Mouse (Mus musculus) kidney, adult 2 months (tissue): ENCODE data around the gene Rbm48. TPM values are rescaled to one million over a fixed set of nuclear protein-coding genes. Genes with fewer than 3 reads are reported as not detected.

ENCODE experiments used
- DNase-seq: peaks from one replicate; pipeline ENCODE4 v3.0.0; 2021
- H3K27ac ChIP-seq: fragments of 200-500 bp; 2 replicates; pipeline ENCODE4 v1.5.1; 2012; ENCODE audit warnings: low read depth, low read length, control low read depth, inconsistent platforms; ENCODE audit not compliant: insufficient read depth
- H3K27me3 ChIP-seq: fragments of 200-500 bp; replicated peaks from 2 replicates; pipeline ENCODE4 v1.6.1; 2012; ENCODE audit warnings: mild to moderate bottlenecking, moderate library complexity, low read length, inconsistent platforms; ENCODE audit not compliant: control insufficient read depth, insufficient read depth
- H3K36me3 ChIP-seq: fragments of 200-500 bp; 2 replicates; pipeline ENCODE4 v1.6.1; 2012; ENCODE audit warnings: mild to moderate bottlenecking, moderate library complexity, low read length, inconsistent platforms; ENCODE audit not compliant: control insufficient read depth, insufficient read depth
- H3K4me1 ChIP-seq: fragments of 200-500 bp; 2 replicates; pipeline ENCODE4 v1.6.1; 2011; ENCODE audit warnings: low read length; ENCODE audit not compliant: control insufficient read depth, insufficient read depth
- H3K4me3 ChIP-seq: fragments of 200-500 bp; 2 replicates; pipeline ENCODE4 v1.5.1; 2011; ENCODE audit warnings: mild to moderate bottlenecking, low read depth, low read length, control low read depth; ENCODE audit not compliant: insufficient read depth
- CTCF ChIP-seq: fragments of 200-500 bp; conservative IDR thresholded peaks from 2 replicates; pipeline ENCODE4 v1.5.1; 2011; ENCODE audit warnings: low read depth, mild to moderate bottlenecking, control low read depth, low read length, moderate library complexity, mixed read lengths; ENCODE audit not compliant: insufficient read depth, insufficient read length
- POLR2A ChIP-seq: fragments of 200-500 bp; IDR thresholded peaks from one replicate; pipeline ENCODE4 v1.6.1; 2011; ENCODE audit warnings: low read depth, low read length, control low read depth
- WGBS: fragments of 180-500 bp; shearing (Covaris S2); methylation state at CpG from one replicate; pipeline ENCODE4 v1.1.7; 2018; 5-methylcytosine and 5-hydroxymethylcytosine counted together
- polyA plus RNA-seq: library from polyadenylated mRNA; depleted of rRNA; stranded (reverse); fragments of >200 nt; gene quantifications from 2 replicates; pipeline ENCODE4 v1.2.3, GENCODE M21; 2012; rRNA removed

The Rbm48 gene
- polyA plus RNA-seq, 1 experiment, result 4.3 TPM

- no peaks in the 10 kb centered on the region for H3K27me3 ChIP-seq
- no peak for TF ChIP-seq CTCF
- TF ChIP-seq POLR2A, result no peak
- peak; percentile 24 for DNase-seq
- no peak overlapping the region for H3K27ac ChIP-seq
- no peaks in the 10 kb centered on the region for H3K36me3 ChIP-seq
- peaks cover 6% of the 10 kb centered on the region; the same call in 1 of the 2 replicates for H3K4me1 ChIP-seq
- no peak overlapping the region for H3K4me3 ChIP-seq
- 21% methylated on average over 11 of the region's 11 CpGs for WGBS
Measured at GRCm38 (mm10) chr5:3538505-3539472, 57.6 kb downstream of the Rbm48 start.

GRCm38 (mm10) chr5:3536592-3537212 is 59.7 kb downstream of the Rbm48 start:
- H3K4me1 ChIP-seq, result peaks cover 6% of the 10 kb centered on the region; the same call in 1 of the 2 replicates
- H3K27me3 ChIP-seq, result no peaks in the 10 kb centered on the region
- no peak overlapping the region for H3K4me3 ChIP-seq
- WGBS, result 87% methylated on average over 3 of the region's 3 CpGs
- TF ChIP-seq CTCF, result no peak
- no peak for TF ChIP-seq POLR2A
- no peak for DNase-seq
- no peak overlapping the region for H3K27ac ChIP-seq
- H3K36me3 ChIP-seq, result no peaks in the 10 kb centered on the region

Other genes with a start within 250 kb of the Rbm48 start
- gene Fam133b, start 52.8 kb downstream of the Rbm48 start, polyA plus RNA-seq, result 7.1 and 8.1 TPM in 2 replicates
- 1.5 and 1.7 TPM in 2 replicates for gene 1700109H08Rik, start 25.0 kb downstream of the Rbm48 start, polyA plus RNA-seq
- 10.8 and 11.1 TPM in 2 replicates for gene Pex1, start 519 bp downstream of the Rbm48 start, polyA plus RNA-seq
- not detected in 2 replicates for gene Tmbim7, start 54.6 kb upstream of the Rbm48 start, polyA plus RNA-seq
- gene Gatad1, start 60.6 kb upstream of the Rbm48 start, polyA plus RNA-seq, result 76.9 and 93.0 TPM in 2 replicates
- 21.9 and 22.3 TPM in 2 replicates for gene Ankib1, start 206.3 kb upstream of the Rbm48 start, polyA plus RNA-seq
- 6.9 and 8.3 TPM in 2 replicates for gene Krit1, start 206.6 kb upstream of the Rbm48 start, polyA plus RNA-seq
- gene Lrrd1, start 248.6 kb upstream of the Rbm48 start, polyA plus RNA-seq, result 0.11 and 0.20 TPM in 2 replicates